Mouse (Mus musculus) liver, embryonic 13.5 days (tissue): Measurements from ENCODE around the gene Gm973. TPM values are rescaled to one million over a fixed set of nuclear protein-coding genes. Genes with fewer than 3 reads are reported as not detected.

ENCODE experiments used
- ATAC-seq: fragments of 200-750 bp; cut with Nextera tagmentation; 2 replicates; pipeline ENCODE4 v1.8.0; 2017; ENCODE audit warnings: low read depth, mild to moderate bottlenecking, moderate number of reproducible peaks, moderate library complexity
- DNase-seq: peaks from one replicate; pipeline ENCODE4 v3.0.0; 2022
- H3K27ac ChIP-seq: fragments of 300-500 bp; sonication (generic); 2 replicates; pipeline ENCODE4 v1.5.1; 2015; ENCODE audit warnings: moderate library complexity, mild to moderate bottlenecking, inconsistent platforms
- H3K27me3 ChIP-seq: fragments of 300-500 bp; sonication (generic); 2 replicates; pipeline ENCODE4 v1.6.1; 2015; ENCODE audit warnings: mild to moderate bottlenecking, inconsistent platforms
- H3K36me3 ChIP-seq: fragments of 300-500 bp; sonication (generic); 2 replicates; pipeline ENCODE4 v1.6.1; 2015; ENCODE audit warnings: mild to moderate bottlenecking, inconsistent platforms
- H3K4me1 ChIP-seq: fragments of 300-500 bp; sonication (generic); replicated peaks from 2 replicates; pipeline ENCODE4 v1.6.1; 2015; ENCODE audit warnings: inconsistent platforms
- H3K4me2 ChIP-seq: fragments of 300-500 bp; sonication (generic); 2 replicates; pipeline ENCODE4 v1.6.1; 2015; ENCODE audit warnings: inconsistent platforms, mild to moderate bottlenecking, moderate library complexity
- H3K4me3 ChIP-seq: fragments of 300-500 bp; sonication (generic); replicated peaks from 2 replicates; pipeline ENCODE4 v1.5.1; 2015; ENCODE audit warnings: mild to moderate bottlenecking, inconsistent platforms
- H3K9ac ChIP-seq: fragments of 300-500 bp; sonication (generic); 2 replicates; pipeline ENCODE4 v1.6.1; 2015; ENCODE audit warnings: mild to moderate bottlenecking, inconsistent platforms
- H3K9me3 ChIP-seq: fragments of 300-500 bp; sonication (generic); replicated peaks from 2 replicates; pipeline ENCODE4 v1.6.1; 2016; ENCODE audit warnings: inconsistent platforms
- WGBS: fragments of 180-500 bp; shearing (Covaris S2); methylation state at CpG from one replicate; pipeline ENCODE4 v1.1.7; 2015; ENCODE audit not compliant: insufficient replicate concordance; 5-methylcytosine and 5-hydroxymethylcytosine counted together
- polyA plus RNA-seq: library from polyadenylated mRNA; unstranded; fragments of >200 nt; fragmentation: Nextera tagmentation; extraction: Ambion mirVana; gene quantifications from 2 replicates; pipeline ENCODE4 v1.2.1, GENCODE M21; 2015

Gene Gm973
- polyA plus RNA-seq, 1 experiment from 2014 or later = 0.12 TPM

DNA sequence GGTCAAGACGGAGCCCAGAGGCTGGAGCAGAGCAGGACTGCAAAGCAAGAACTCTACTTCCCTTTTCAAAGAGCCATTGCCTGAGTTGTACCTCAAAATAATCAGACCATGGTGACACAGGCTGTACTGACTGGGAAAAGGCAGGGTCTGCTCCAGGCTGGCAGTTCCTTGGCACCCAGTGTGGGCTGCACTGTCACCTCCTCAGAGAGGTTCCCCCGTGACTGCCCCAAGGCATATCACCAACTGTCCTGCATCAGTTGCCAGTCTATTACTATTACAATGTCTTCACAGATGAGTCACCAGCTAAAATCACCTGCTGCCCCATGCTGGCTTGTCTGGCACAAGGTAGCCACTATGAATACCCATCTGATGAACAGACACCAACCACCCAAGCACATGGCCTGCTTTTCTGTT lies 77.6 kb downstream of the Gm973 start:
- no peak for ATAC-seq
- Histone ChIP-seq H3K9ac (no peak overlapping the region), H3K4me1 (peaks cover 9% of the 10 kb centered on the region), H3K9me3 (no peaks in the 10 kb centered on the region), H3K4me3 (no peak overlapping the region), H3K27ac (no peak overlapping the region), H3K4me2 (no peak overlapping the region), H3K27me3 (peaks cover 27% of the 10 kb centered on the region), H3K36me3 (no peaks in the 10 kb centered on the region)
- WGBS = 39% methylated on average over 2 of the region's 2 CpGs
- no peak for DNase-seq

DNA sequence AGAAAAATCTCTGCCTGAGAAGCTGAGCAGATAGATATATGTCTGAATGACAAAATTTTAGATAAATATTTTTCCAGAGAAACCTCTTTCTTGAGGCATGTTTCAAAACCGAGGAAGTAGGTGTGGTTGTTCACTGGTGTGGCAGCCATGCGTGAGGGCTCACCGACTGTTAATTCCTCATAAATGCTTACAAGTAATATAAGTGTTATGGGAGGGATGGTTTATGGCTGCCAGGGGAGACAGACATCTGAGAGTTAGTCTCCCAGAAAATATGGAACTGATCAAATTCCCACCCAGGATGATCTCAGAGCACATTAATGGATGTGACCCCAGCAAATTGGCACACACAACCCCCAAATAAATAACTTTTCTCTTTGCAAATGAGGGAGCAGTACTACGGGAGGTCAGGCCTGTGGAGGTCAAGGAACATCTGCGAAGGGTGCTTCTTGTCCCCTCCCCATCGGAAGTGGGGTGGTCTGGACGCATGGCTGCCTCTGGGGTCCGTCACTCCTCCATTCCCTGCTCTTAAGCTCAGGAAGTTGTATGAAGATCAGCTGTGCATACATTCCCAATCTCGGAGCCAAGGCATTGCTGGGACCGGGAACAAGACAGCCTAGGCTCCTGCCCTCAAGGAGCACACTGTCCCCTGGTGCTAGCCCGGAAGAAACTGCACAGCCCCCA lies 78.7 kb downstream of the Gm973 start:
- 71% methylated on average over 11 of the region's 11 CpGs for WGBS
- no peaks in the 10 kb centered on the region for H3K9me3 ChIP-seq
- no peak overlapping the region for H3K9ac ChIP-seq
- H3K4me1 ChIP-seq = peaks cover 9% of the 10 kb centered on the region
- ATAC-seq (no peak), DNase-seq (no peak)
- no peak overlapping the region for H3K4me2 ChIP-seq
- H3K4me3 ChIP-seq = no peak overlapping the region
- H3K27me3 ChIP-seq = peaks cover 27% of the 10 kb centered on the region
- H3K36me3 ChIP-seq = no peaks in the 10 kb centered on the region
- no peak overlapping the region for H3K27ac ChIP-seq

DNA sequence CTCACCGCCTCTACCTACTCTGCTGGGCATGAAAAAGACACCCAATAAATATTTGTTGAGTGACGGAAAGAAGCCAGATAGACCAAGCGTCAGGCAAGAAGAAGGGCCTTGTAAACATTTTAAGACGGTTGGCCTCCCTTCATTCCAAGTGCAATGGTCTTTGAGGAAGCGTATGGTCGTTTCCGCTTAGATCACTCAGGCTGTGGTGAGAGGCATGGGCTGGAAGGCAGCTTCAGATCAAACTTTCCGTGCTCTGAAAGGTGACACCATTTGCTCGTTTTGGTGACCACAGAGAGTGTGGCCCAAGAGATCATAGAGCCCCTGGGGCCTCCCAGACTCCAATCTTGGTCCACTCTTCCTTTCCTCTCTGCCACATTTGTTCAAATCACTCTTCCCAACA lies 79.5 kb downstream of the Gm973 start:
- peaks cover 9% of the 10 kb centered on the region for H3K4me1 ChIP-seq
- peaks cover 27% of the 10 kb centered on the region for H3K27me3 ChIP-seq
- H3K4me3 ChIP-seq = no peak overlapping the region
- no peak overlapping the region for H3K27ac ChIP-seq
- H3K9ac ChIP-seq = no peak overlapping the region
- DNase-seq (no peak), ATAC-seq (no peak)
- H3K36me3 ChIP-seq = no peaks in the 10 kb centered on the region
- WGBS = 51% methylated on average over 9 of the region's 9 CpGs
- H3K9me3 ChIP-seq = no peaks in the 10 kb centered on the region
- H3K4me2 ChIP-seq = no peak overlapping the region

DNA sequence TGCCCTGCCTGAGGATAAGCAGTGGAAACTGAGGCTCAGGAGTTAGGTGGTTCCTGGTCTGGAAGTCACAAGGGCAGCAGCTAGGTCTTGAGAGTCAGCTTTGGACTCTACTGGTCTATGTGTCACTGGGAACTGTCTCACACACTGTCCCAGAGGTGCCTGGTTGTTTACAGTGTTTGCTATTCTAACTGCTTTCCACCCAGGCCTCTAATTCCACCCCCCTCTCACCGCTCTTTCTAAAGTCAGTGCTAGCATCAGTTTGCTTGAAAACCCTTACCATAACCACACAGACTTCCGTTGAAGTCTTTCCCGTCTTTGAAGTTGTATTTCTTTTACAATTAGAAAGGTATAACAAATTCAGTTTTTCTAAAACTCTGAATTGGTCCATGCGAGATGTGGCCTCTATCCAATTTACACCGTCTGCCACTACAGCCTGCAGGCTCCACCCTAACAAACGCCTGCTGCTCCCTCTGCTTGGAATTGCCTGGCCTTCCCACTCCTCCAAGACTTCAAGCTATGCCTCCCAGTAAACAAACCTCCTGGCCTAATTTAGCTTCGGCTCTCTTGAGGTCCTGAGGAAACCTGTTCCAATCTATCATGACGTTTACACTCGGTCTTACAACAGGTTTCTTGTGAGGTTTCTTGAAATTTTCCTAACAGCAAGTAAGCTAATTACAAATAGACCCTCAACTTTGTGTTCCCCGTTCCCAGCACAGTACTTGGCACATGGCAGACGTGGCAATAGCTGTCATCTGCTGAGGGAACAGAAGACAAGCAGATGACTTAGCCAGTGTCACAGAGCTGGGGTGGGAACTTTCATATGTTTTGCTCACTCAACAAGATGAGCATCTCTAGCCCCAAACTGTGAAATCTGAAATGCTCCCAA lies 86.7 kb downstream of the Gm973 start:
- 43% methylated on average over 11 of the region's 11 CpGs for WGBS
- Histone ChIP-seq H3K9me3 (no peaks in the 10 kb centered on the region), H3K9ac (no peak overlapping the region), H3K4me1 (no peaks in the 10 kb centered on the region; the same call in 1 of the 2 replicates), H3K4me2 (no peak overlapping the region), H3K27ac (no peak overlapping the region), H3K36me3 (no peaks in the 10 kb centered on the region), H3K4me3 (no peak overlapping the region), H3K27me3 (peaks cover 3% of the 10 kb centered on the region)
- DNase-seq (no peak), ATAC-seq (no peak)

DNA sequence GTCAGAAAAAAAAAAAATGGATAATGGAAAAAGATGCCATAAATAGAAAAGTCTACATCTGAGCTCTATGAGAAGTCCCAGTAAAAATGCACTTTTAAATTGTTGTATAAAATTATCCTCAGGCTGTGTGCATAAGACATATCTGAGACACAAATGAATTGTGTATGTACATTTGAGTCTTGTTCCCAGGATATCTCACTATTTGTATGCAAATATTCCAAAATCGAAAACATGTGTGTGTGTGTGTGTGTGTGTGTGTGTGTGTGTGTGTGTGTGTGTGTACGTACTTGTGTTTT lies 87.3 kb downstream of the Gm973 start:
- H3K4me1 ChIP-seq = no peaks in the 10 kb centered on the region; the same call in 1 of the 2 replicates
- no peak overlapping the region for H3K27ac ChIP-seq
- no peaks in the 10 kb centered on the region for H3K36me3 ChIP-seq
- ATAC-seq (no peak), DNase-seq (no peak)
- no peak overlapping the region for H3K4me2 ChIP-seq
- no peaks in the 10 kb centered on the region for H3K9me3 ChIP-seq
- H3K27me3 ChIP-seq = peaks cover 3% of the 10 kb centered on the region
- no peak overlapping the region for H3K4me3 ChIP-seq
- 48% methylated on average over 2 of the region's 2 CpGs for WGBS
- H3K9ac ChIP-seq = no peak overlapping the region

DNA sequence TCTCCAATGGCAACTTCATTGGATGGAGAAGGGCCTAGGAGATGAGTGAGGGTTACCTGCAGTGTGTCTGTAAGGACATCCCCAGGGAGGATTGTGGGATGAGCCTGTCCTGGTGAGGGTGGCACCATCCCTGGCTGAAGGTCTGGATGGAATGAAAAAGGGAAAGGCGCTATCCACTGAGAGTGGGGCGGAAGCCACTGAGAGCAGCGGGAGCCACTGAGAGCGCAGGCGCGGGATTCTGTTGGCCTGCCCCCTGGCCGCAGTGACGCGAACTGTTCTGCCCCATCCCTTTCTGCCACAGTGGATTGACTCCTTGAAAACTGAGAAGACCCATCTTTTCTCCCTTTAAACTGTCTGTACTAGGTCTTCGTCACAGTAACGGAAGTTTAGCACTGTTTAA lies 87.8 kb downstream of the Gm973 start:
- Histone ChIP-seq H3K27ac (no peak overlapping the region), H3K27me3 (peaks cover 3% of the 10 kb centered on the region; the same call in 1 of the 2 replicates), H3K4me1 (no peaks in the 10 kb centered on the region; the same call in 1 of the 2 replicates), H3K4me2 (0 out of 2 replicates have a peak overlapping the region, but pooled peaks have one; percentile 8), H3K9me3 (no peaks in the 10 kb centered on the region), H3K36me3 (no peaks in the 10 kb centered on the region), H3K9ac (no peak overlapping the region), H3K4me3 (no peak overlapping the region)
- 31% methylated on average over 11 of the region's 11 CpGs for WGBS
- DNase-seq = no peak
- ATAC-seq = no peak

DNA sequence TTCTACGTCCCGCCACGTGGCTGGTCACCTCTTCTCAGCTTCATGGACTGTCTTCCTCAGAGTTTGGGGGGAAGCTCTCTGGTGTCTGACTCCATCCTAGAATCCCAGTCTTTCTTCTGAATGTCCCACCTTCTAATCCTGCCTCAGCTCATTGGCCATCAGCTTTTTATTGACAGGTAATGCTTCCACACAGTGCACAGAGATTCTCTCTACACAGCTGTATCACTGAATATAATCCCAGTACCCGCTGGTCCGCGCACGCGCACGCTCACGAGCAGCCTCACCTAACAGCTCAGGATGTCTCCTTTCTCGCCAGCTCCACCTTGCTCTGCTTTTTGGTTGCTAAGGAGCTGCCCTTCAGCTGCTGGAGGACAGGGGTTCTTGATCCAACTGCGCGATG lies 90.4 kb downstream of the Gm973 start:
- no peak overlapping the region for H3K4me2 ChIP-seq
- H3K4me1 ChIP-seq = no peaks in the 10 kb centered on the region; the same call in 1 of the 2 replicates
- WGBS = 76% methylated on average over 13 of the region's 13 CpGs
- peaks cover 3% of the 10 kb centered on the region; the same call in 1 of the 2 replicates for H3K27me3 ChIP-seq
- no peak overlapping the region for H3K27ac ChIP-seq
- no peak for DNase-seq
- ATAC-seq = no peak
- no peaks in the 10 kb centered on the region for H3K9me3 ChIP-seq
- H3K4me3 ChIP-seq = no peak overlapping the region
- H3K9ac ChIP-seq = no peak overlapping the region
- no peaks in the 10 kb centered on the region for H3K36me3 ChIP-seq

DNA sequence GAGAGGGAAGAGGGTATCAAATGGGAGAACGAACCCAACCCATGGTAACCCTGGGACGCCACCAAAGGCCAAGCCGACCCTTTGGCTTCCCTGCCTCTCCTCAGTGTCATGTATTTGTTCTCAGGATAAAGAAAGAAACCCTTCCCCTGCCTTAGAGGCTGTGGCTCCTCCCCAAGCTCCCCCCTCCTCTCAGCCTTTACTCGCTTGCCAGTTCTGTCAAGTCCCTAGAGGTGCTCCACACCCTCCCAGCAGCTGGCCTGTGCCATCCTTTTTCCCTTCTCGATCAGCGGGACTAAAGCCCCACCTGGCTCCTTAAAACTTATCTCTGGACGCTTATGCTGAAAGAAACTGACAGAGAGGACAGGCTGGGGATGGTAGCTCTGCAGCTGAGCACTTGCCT lies 91.0 kb downstream of the Gm973 start:
- ATAC-seq (no peak), DNase-seq (no peak)
- Histone ChIP-seq H3K27me3 (peaks cover 3% of the 10 kb centered on the region; the same call in 1 of the 2 replicates), H3K4me3 (no peak overlapping the region), H3K4me2 (no peak overlapping the region), H3K36me3 (no peaks in the 10 kb centered on the region), H3K4me1 (no peaks in the 10 kb centered on the region; the same call in 1 of the 2 replicates), H3K9ac (no peak overlapping the region), H3K27ac (no peak overlapping the region), H3K9me3 (no peaks in the 10 kb centered on the region)
- 54% methylated on average over 7 of the region's 7 CpGs for WGBS

DNA sequence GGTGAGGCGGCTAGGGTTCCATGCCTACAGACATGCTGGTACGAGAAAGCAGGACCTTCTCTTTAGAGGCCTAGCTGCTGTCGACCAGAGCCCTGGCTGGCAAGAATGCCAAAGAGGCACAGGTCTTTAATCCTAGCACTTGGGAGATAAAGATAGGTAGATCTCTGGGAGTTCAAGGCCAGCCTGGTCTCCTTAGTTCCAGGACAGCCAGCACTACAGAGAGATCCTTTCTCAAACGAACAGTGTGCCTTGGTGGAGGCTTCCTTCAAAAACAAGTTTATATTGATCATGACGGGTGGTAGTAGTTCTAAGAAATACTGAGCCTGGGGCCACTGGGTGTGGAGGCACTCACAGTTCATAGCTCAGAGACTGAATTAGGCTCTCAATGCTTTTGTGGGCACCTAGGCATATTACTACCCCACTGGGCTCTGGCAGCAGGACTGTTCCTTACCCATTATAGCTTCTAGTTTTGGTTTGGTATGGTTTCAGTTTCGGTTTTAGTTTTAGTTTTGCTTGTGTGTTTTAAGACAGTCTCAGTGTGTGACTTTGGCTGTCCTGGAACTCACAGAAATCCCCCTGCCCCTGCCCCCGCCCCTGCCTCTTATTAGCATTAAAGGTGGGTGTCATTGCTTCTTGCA lies 92.2 kb downstream of the Gm973 start:
- WGBS = 68% methylated on average over 7 of the region's 7 CpGs

DNA sequence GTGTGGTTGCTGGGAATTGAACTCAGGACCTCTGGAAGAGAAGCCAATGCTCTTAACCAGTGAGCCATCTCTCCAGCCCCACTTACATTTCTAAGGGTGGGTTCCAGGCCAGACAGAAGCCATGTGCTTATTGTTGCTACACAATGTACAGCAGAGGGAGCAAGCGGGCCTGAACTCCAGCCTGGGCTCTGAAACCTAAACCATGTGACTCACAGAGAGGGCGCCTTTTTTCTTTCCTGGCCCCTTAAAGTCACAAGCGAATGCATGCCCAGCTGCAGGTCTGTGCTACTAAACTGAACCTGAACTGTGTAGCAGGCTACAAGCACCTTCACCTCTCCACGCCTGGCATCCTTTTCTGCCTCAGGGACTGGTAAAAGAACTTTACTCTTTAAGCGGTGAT lies 92.9 kb downstream of the Gm973 start:
- H3K27me3 ChIP-seq = no peaks in the 10 kb centered on the region
- ATAC-seq = no peak
- 58% methylated on average over 5 of the region's 5 CpGs for WGBS
- DNase-seq = no peak
- H3K27ac ChIP-seq = no peak overlapping the region
- H3K9ac ChIP-seq = no peak overlapping the region
- no peaks in the 10 kb centered on the region for H3K9me3 ChIP-seq
- H3K4me2 ChIP-seq = no peak overlapping the region
- no peaks in the 10 kb centered on the region for H3K36me3 ChIP-seq
- no peak overlapping the region for H3K4me3 ChIP-seq
- H3K4me1 ChIP-seq = no peaks in the 10 kb centered on the region; the same call in 1 of the 2 replicates

More for the DNA sequence above, 92.2 kb downstream of the Gm973 start:
- no peak overlapping the region for H3K4me2 ChIP-seq
- no peaks in the 10 kb centered on the region; the same call in 1 of the 2 replicates for H3K4me1 ChIP-seq
- no peak overlapping the region for H3K4me3 ChIP-seq
- no peak overlapping the region for H3K27ac ChIP-seq
- no peaks in the 10 kb centered on the region for H3K36me3 ChIP-seq
- no peak overlapping the region for H3K9ac ChIP-seq
- no peaks in the 10 kb centered on the region for H3K9me3 ChIP-seq
- no peaks in the 10 kb centered on the region for H3K27me3 ChIP-seq
- ATAC-seq (no peak), DNase-seq (no peak)

DNA sequence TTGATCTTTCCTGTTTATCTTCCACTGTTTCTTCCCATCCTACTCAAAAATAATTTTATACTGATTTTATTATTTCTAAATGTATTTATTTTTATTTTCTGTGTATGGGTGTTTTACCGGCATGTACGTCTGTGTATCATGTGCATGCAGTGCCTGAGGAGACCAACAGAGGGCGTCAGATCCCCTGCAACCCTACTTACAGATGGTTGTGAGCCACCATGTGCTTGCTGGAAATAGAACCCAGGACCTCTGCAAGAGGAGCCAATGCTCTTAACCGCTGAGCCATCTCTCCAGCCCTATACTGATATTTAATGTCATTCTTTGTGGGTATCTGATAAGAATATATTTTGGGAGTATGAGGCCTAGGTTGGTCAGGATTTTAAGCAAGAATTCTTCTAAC lies 93.4 kb downstream of the Gm973 start:
- H3K4me3 ChIP-seq = no peak overlapping the region
- no peaks in the 10 kb centered on the region for H3K27me3 ChIP-seq
- no peaks in the 10 kb centered on the region for H3K4me1 ChIP-seq
- WGBS = 77% methylated on average over 4 of the region's 4 CpGs
- ATAC-seq (no peak), DNase-seq (no peak)
- H3K9ac ChIP-seq = no peak overlapping the region
- no peaks in the 10 kb centered on the region for H3K36me3 ChIP-seq
- H3K4me2 ChIP-seq = no peak overlapping the region
- no peaks in the 10 kb centered on the region for H3K9me3 ChIP-seq
- H3K27ac ChIP-seq = no peak overlapping the region
